Mouse (Mus musculus) bone marrow, adult 2 months (tissue): Measurements from ENCODE around the gene Fbxw8.

Experiments
- CTCF ChIP-seq: fragments of 200-500 bp; IDR thresholded peaks from 2 replicates; pipeline ENCODE4 v1.5.1; 2011; ENCODE audit warnings: low read length, control low read depth; ENCODE audit not compliant: control insufficient read depth, insufficient read depth
- POLR2A ChIP-seq: fragments of 200-500 bp; IDR thresholded peaks from 2 replicates; pipeline ENCODE4 v1.6.1; 2011; ENCODE audit warnings: low read depth, mild to moderate bottlenecking, control low read depth, low read length, borderline replicate concordance; ENCODE audit not compliant: control insufficient read depth

GRCm38 (mm10) chr5:118090101-118090500 is 65.2 kb downstream of the Fbxw8 start:
- TF ChIP-seq CTCF: no peak
- no peak for TF ChIP-seq POLR2A
